Mouse (Mus musculus): ENCODE results near the gene Slc2a9. TPM values are rescaled to one million over a fixed set of nuclear protein-coding genes. Genes with fewer than 3 reads are reported as not detected.

The Slc2a9 gene
- total and polyA plus RNA-seq, 2 experiments from 2014 or later: 0.93 to 1.3 TPM

GRCm38 (mm10) chr5:38318966-38319786 is 183.8 kb downstream of the Slc2a9 start, which contains the start of gene Drd5:
TSS of gene Drd5 (plus strand) at chr5:38319367.
- peak within 1 kb of the TSS; percentile 63; the same call in 1 of the 2 replicates for H3K9ac ChIP-seq (replicated peaks; ENCODE audit: low read length, poor library complexity, severe bottlenecking)
- 0 out of 2 replicates have a peak, but pooled peaks have one; percentile 39 for ATAC-seq (ENCODE audit: low FRiP score)
- no peaks in the 10 kb centered on the region for H3K9me3 ChIP-seq (ENCODE audit: low read length)
- DNase-seq (ENCODE audit: low spot score): no peak
- H3K27me3 ChIP-seq (ENCODE audit: insufficient read depth, low read length): peaks cover 31% of the 10 kb centered on the region
- H3K36me3 ChIP-seq (ENCODE audit: insufficient read depth, low read length): no peaks in the 10 kb centered on the region
- H3K4me3 ChIP-seq (ENCODE audit: low read depth, low read length): peak within 1 kb of the TSS; percentile 48
- 4% methylated on average over 58 of the region's 67 CpGs for WGBS
- peaks cover 6% of the 10 kb centered on the region; the same call in 1 of the 2 replicates for H3K4me1 ChIP-seq (ENCODE audit: insufficient read depth, low read length)
- peak within 1 kb of the TSS; percentile 84 for H3K4me2 ChIP-seq (ENCODE audit: low read depth, low read length, poor library complexity, severe bottlenecking)
- no peak; the same call in 1 of the 2 replicates for TF ChIP-seq CTCF (IDR thresholded peaks at IDR 0.05)
- no peak within 1 kb of the TSS for H3K27ac ChIP-seq (ENCODE audit: low read depth, low read length)

- WGBS: 72% methylated on average over 3 of the region's 3 CpGs
- Histone ChIP-seq H3K4me2 (ENCODE audit: low read depth, low read length, poor library complexity, severe bottlenecking) (no peak overlapping the region), H3K27ac (ENCODE audit: low read depth, low read length) (no peak overlapping the region), H3K36me3 (ENCODE audit: insufficient read depth, low read length) (no peaks in the 10 kb centered on the region), H3K9ac (replicated peaks; ENCODE audit: low read length, poor library complexity, severe bottlenecking) (no peak overlapping the region), H3K4me3 (ENCODE audit: low read depth, low read length) (no peak overlapping the region), H3K27me3 (ENCODE audit: insufficient read depth, low read length) (peaks cover 6% of the 10 kb centered on the region; the same call in 1 of the 2 replicates), H3K9me3 (ENCODE audit: low read length) (no peaks in the 10 kb centered on the region), H3K4me1 (ENCODE audit: insufficient read depth, low read length) (no peaks in the 10 kb centered on the region)
- no peak for DNase-seq (ENCODE audit: low spot score)
- TF ChIP-seq CTCF (IDR thresholded peaks at IDR 0.05): no peak
- no peak for ATAC-seq (ENCODE audit: low FRiP score)
Measured at GRCm38 (mm10) chr5:38309795-38310194, 193.1 kb downstream of the Slc2a9 start.

- Histone ChIP-seq H3K27me3 (ENCODE audit: insufficient read depth, low read length) (peaks cover 6% of the 10 kb centered on the region; the same call in 1 of the 2 replicates), H3K36me3 (ENCODE audit: insufficient read depth, low read length) (no peaks in the 10 kb centered on the region), H3K9ac (replicated peaks; ENCODE audit: low read length, poor library complexity, severe bottlenecking) (no peak overlapping the region), H3K4me3 (ENCODE audit: low read depth, low read length) (no peak overlapping the region), H3K4me2 (ENCODE audit: low read depth, low read length, poor library complexity, severe bottlenecking) (no peak overlapping the region), H3K4me1 (ENCODE audit: insufficient read depth, low read length) (no peaks in the 10 kb centered on the region), H3K9me3 (ENCODE audit: low read length) (no peaks in the 10 kb centered on the region), H3K27ac (ENCODE audit: low read depth, low read length) (no peak overlapping the region)
- ATAC-seq (ENCODE audit: low FRiP score) (no peak), DNase-seq (ENCODE audit: low spot score) (peak; percentile 51)
- TF ChIP-seq CTCF (IDR thresholded peaks at IDR 0.05): peak; percentile 63
- 60% methylated on average over 5 of the region's 5 CpGs for WGBS
Measured at GRCm38 (mm10) chr5:38308873-38309272, 194.1 kb downstream of the Slc2a9 start.

GRCm38 (mm10) chr5:38307255-38308101 is 195.5 kb downstream of the Slc2a9 start:
- Histone ChIP-seq H3K4me1 (ENCODE audit: insufficient read depth, low read length) (no peaks in the 10 kb centered on the region), H3K27me3 (ENCODE audit: insufficient read depth, low read length) (peaks cover 6% of the 10 kb centered on the region; the same call in 1 of the 2 replicates), H3K27ac (ENCODE audit: low read depth, low read length) (no peak overlapping the region), H3K9ac (replicated peaks; ENCODE audit: low read length, poor library complexity, severe bottlenecking) (no peak overlapping the region), H3K4me2 (ENCODE audit: low read depth, low read length, poor library complexity, severe bottlenecking) (peak overlapping the region; percentile 61), H3K4me3 (ENCODE audit: low read depth, low read length) (peak overlapping the region; percentile 31), H3K36me3 (ENCODE audit: insufficient read depth, low read length) (no peaks in the 10 kb centered on the region), H3K9me3 (ENCODE audit: low read length) (no peaks in the 10 kb centered on the region)
- WGBS: 10% methylated on average over 26 of the region's 26 CpGs
- ATAC-seq (ENCODE audit: low FRiP score) (peak; percentile 86), DNase-seq (ENCODE audit: low spot score) (peak; percentile 88)
- TF ChIP-seq CTCF (IDR thresholded peaks at IDR 0.05): peak; percentile 96

GRCm38 (mm10) chr5:38305241-38305640 is 197.7 kb downstream of the Slc2a9 start:
- H3K27me3 ChIP-seq (ENCODE audit: insufficient read depth, low read length): peaks cover 6% of the 10 kb centered on the region; the same call in 1 of the 2 replicates
- no peaks in the 10 kb centered on the region for H3K9me3 ChIP-seq (ENCODE audit: low read length)
- DNase-seq (ENCODE audit: low spot score) (no peak), ATAC-seq (ENCODE audit: low FRiP score) (no peak)
- 86% methylated on average over 2 of the region's 2 CpGs for WGBS
- no peak for TF ChIP-seq CTCF (IDR thresholded peaks at IDR 0.05)
- H3K4me1 ChIP-seq (ENCODE audit: insufficient read depth, low read length): no peaks in the 10 kb centered on the region
- no peak overlapping the region for H3K27ac ChIP-seq (ENCODE audit: low read depth, low read length)
- H3K9ac ChIP-seq (replicated peaks; ENCODE audit: low read length, poor library complexity, severe bottlenecking): no peak overlapping the region
- no peaks in the 10 kb centered on the region for H3K36me3 ChIP-seq (ENCODE audit: insufficient read depth, low read length)
- H3K4me2 ChIP-seq (ENCODE audit: low read depth, low read length, poor library complexity, severe bottlenecking): no peak overlapping the region
- H3K4me3 ChIP-seq (ENCODE audit: low read depth, low read length): no peak overlapping the region
